Comparison of ENCODE assay signal across 8 mouse cellular contexts in genomic region chr5:24475476-24476241, GRCm38 (mm10). TPM values are rescaled to one million over a fixed set of nuclear protein-coding genes. Genes with fewer than 3 reads are reported as not detected.
DNase-seq lines count a peak whose midpoint lies in the region; ATAC-seq and TF ChIP-seq lines count a peak whose summit lies in the region.

No protein-coding gene starts in this region.

- peak; percentile 90 to 92 for DNase-seq in adrenal gland, adult (ENCODE audit: inconsistent age in 2 of 2, low spot score in 1 of 2)
- no peak for DNase-seq in adrenal gland, postnatal 4 days (ENCODE audit: low spot score in 2 of 2)
- DNase-seq in adrenal gland, adult 18-20 months (ENCODE audit: low spot score in 2 of 2), result peak; percentile 48 to 55
- no peak for DNase-seq in limb, embryonic 10.5 days (ENCODE audit: low spot score)
- DNase-seq in gastrocnemius, postnatal 25 days, result no peak

- H3K4me2 ChIP-seq in heart, embryonic 12.5 days, result peak overlapping the region; percentile 92

- no peaks in the 10 kb centered on the region for H3K9me3 ChIP-seq in heart, embryonic 12.5 days (replicated peaks)
- no peaks in the 10 kb centered on the region for H3K9me3 ChIP-seq in limb, embryonic 10.5 days (replicated peaks)

- peak overlapping the region; percentile 53; the same call in 1 of the 2 replicates for H3K4me3 ChIP-seq in heart, embryonic 12.5 days
- H3K4me3 ChIP-seq in limb, embryonic 10.5 days, result peak overlapping the region; percentile 55
- H3K4me3 ChIP-seq in testis, adult 2 months (ENCODE audit: control insufficient read depth, low read depth, low read length), result no peak overlapping the region

- peaks cover 45% of the 10 kb centered on the region for H3K36me3 ChIP-seq in heart, embryonic 12.5 days
- H3K36me3 ChIP-seq in limb, embryonic 10.5 days, result peaks cover 53% of the 10 kb centered on the region
- H3K36me3 ChIP-seq in testis, adult 2 months (ENCODE audit: control insufficient read depth, insufficient read depth, low read length), result no peaks in the 10 kb centered on the region

- H3K27ac ChIP-seq in heart, embryonic 12.5 days (ENCODE audit: poor library complexity, severe bottlenecking), result 0 out of 2 replicates have a peak overlapping the region, but pooled peaks have one; percentile 6
- no peak overlapping the region for H3K27ac ChIP-seq in limb, embryonic 10.5 days
- H3K27ac ChIP-seq in testis, adult 2 months (ENCODE audit: control insufficient read depth, insufficient read depth, low read depth, low read length), result peak overlapping the region; percentile 8; the same call in 1 of the 2 replicates

- peak overlapping the region; percentile 74; the same call in 1 of the 2 replicates for H3K9ac ChIP-seq in heart, embryonic 12.5 days

- TF ChIP-seq CTCF in testis, adult 2 months (IDR thresholded peaks at IDR 0.05; ENCODE audit: control insufficient read depth, insufficient read depth, insufficient replicate concordance, low read depth, low read length), result no peak

- TF ChIP-seq POLR2A in testis, adult 2 months (IDR thresholded peaks at IDR 0.05; ENCODE audit: control insufficient read depth, low read depth, low read length), result peak; percentile 30; the same call in 1 of the 2 replicates

- H3K27me3 ChIP-seq in heart, embryonic 12.5 days (replicated peaks), result peaks cover 6% of the 10 kb centered on the region; the same call in 1 of the 2 replicates
- peaks cover 33% of the 10 kb centered on the region for H3K27me3 ChIP-seq in limb, embryonic 10.5 days (ENCODE audit: low read depth, poor library complexity, severe bottlenecking)
- H3K27me3 ChIP-seq in testis, adult 2 months (ENCODE audit: control insufficient read depth, insufficient read depth, low read length), result no peaks in the 10 kb centered on the region

- 57% methylated on average over 6 of the region's 6 CpGs for WGBS in heart, embryonic 12.5 days
- 74% methylated on average over 6 of the region's 6 CpGs for WGBS in limb, embryonic 10.5 days

- ATAC-seq in heart, embryonic 12.5 days (ENCODE audit: insufficient number of reproducible peaks, low FRiP score), result no peak
- no peak for ATAC-seq in erythroid progenitor cell, adult 5-6 weeks (replicated peaks; ENCODE audit: low FRiP score, poor library complexity, severe bottlenecking)

- peaks cover 40% of the 10 kb centered on the region for H3K4me1 ChIP-seq in heart, embryonic 12.5 days (replicated peaks)
- peaks cover 45% of the 10 kb centered on the region for H3K4me1 ChIP-seq in limb, embryonic 10.5 days
- peaks cover 14% of the 10 kb centered on the region for H3K4me1 ChIP-seq in testis, adult 2 months (ENCODE audit: control insufficient read depth, insufficient read depth, low read length)

RNA-seq across cellular contexts. Expression of gene Agap3, which starts 23.7 kb away (rescaled TPM):
- 10 to 100 TPM; 88.4 to 89.2 TPM for total RNA-seq in adrenal gland, postnatal 4 days (2021)
- total RNA-seq in adrenal gland, adult 18-20 months (2021), result 10 to 100 TPM; 79.5 to 94.0 TPM
- polyA plus RNA-seq in heart, embryonic 12.5 days (2016; fragmentation: Nextera tagmentation; extraction: Ambion mirVana), result 34.9 and 35.2 TPM in 2 replicates
- polyA plus RNA-seq in limb, embryonic 10.5 days (2016; fragmentation: Nextera tagmentation; extraction: Ambion mirVana), result 39.8 and 42.7 TPM in 2 replicates
- 29.5 and 31.0 TPM in 2 replicates for polyA plus RNA-seq in testis, adult 2 months (2012; rRNA removed)
- total RNA-seq in erythroid progenitor cell, adult 5-6 weeks (2015; ENCODE audit: low replicate concordance), result 9.6 and 10.5 TPM in 2 replicates
- total RNA-seq in erythroid progenitor cell, adult 5-6 weeks (2017; ENCODE audit: low replicate concordance), result 14.1 and 23.0 TPM in 2 replicates
- 10 to 100 TPM; 52.4 to 56.0 TPM for total RNA-seq in gastrocnemius, postnatal 25 days (2021)

RNA-seq across cellular contexts. Expression of gene Tmub1, which starts 28.0 kb away (rescaled TPM):
- total RNA-seq in adrenal gland, postnatal 4 days (2021), result 10 to 100 TPM; 11.1 to 11.3 TPM
- 10 to 100 TPM; 11.7 to 13.2 TPM for total RNA-seq in adrenal gland, adult 18-20 months (2021)
- 18.9 and 19.7 TPM in 2 replicates for polyA plus RNA-seq in heart, embryonic 12.5 days (2016; fragmentation: Nextera tagmentation; extraction: Ambion mirVana)
- polyA plus RNA-seq in limb, embryonic 10.5 days (2016; fragmentation: Nextera tagmentation; extraction: Ambion mirVana), result 22.1 and 24.2 TPM in 2 replicates
- 5.7 and 6.2 TPM in 2 replicates for polyA plus RNA-seq in testis, adult 2 months (2012; rRNA removed)
- total RNA-seq in erythroid progenitor cell, adult 5-6 weeks (2015; ENCODE audit: low replicate concordance), result 5.4 TPM in 1 of 2 replicates, not detected in the other
- total RNA-seq in erythroid progenitor cell, adult 5-6 weeks (2017; ENCODE audit: low replicate concordance), result 0.64 and 12.8 TPM in 2 replicates
- 10 to 100 TPM; 17.2 to 18.9 TPM for total RNA-seq in gastrocnemius, postnatal 25 days (2021)

RNA-seq across cellular contexts. Expression of gene Fastk, which starts 30.6 kb away (rescaled TPM):
- 100 to 1,000 TPM; 108 to 127 TPM for total RNA-seq in adrenal gland, postnatal 4 days (2021)
- total RNA-seq in adrenal gland, adult 18-20 months (2021), result 100 to 1,000 TPM in 1 of 2 experiments, 10 to 100 TPM in 1; 94.6 to 117 TPM
- polyA plus RNA-seq in heart, embryonic 12.5 days (2016; fragmentation: Nextera tagmentation; extraction: Ambion mirVana), result 172 and 175 TPM in 2 replicates
- 101 and 118 TPM in 2 replicates for polyA plus RNA-seq in limb, embryonic 10.5 days (2016; fragmentation: Nextera tagmentation; extraction: Ambion mirVana)
- 243 and 247 TPM in 2 replicates for polyA plus RNA-seq in testis, adult 2 months (2012; rRNA removed)
- 37.1 and 78.4 TPM in 2 replicates for total RNA-seq in erythroid progenitor cell, adult 5-6 weeks (2015; ENCODE audit: low replicate concordance)
- total RNA-seq in erythroid progenitor cell, adult 5-6 weeks (2017; ENCODE audit: low replicate concordance), result 15.8 and 32.3 TPM in 2 replicates
- total RNA-seq in gastrocnemius, postnatal 25 days (2021), result 100 to 1,000 TPM; 169 to 176 TPM

RNA-seq across cellular contexts. Expression of gene Gbx1, which starts 51.3 kb away (rescaled TPM):
- under 1 TPM in 1 of 2 experiments, not detected in 1; 0.11 TPM for total RNA-seq in adrenal gland, postnatal 4 days (2021)
- total RNA-seq in adrenal gland, adult 18-20 months (2021), result not detected
- not detected in 2 replicates for polyA plus RNA-seq in heart, embryonic 12.5 days (2016; fragmentation: Nextera tagmentation; extraction: Ambion mirVana)
- 0.04 TPM in 1 of 2 replicates, not detected in the other for polyA plus RNA-seq in limb, embryonic 10.5 days (2016; fragmentation: Nextera tagmentation; extraction: Ambion mirVana)
- 0.11 and 0.16 TPM in 2 replicates for polyA plus RNA-seq in testis, adult 2 months (2012; rRNA removed)
- not detected in 2 replicates for total RNA-seq in erythroid progenitor cell, adult 5-6 weeks (2015; ENCODE audit: low replicate concordance)
- total RNA-seq in erythroid progenitor cell, adult 5-6 weeks (2017; ENCODE audit: low replicate concordance), result not detected in 2 replicates
- total RNA-seq in gastrocnemius, postnatal 25 days (2021), result not detected

RNA-seq across cellular contexts. Expression of gene Slc4a2, which starts 52.0 kb away (rescaled TPM):
- total RNA-seq in adrenal gland, postnatal 4 days (2021), result 10 to 100 TPM; 60.8 to 70.1 TPM
- total RNA-seq in adrenal gland, adult 18-20 months (2021), result 10 to 100 TPM; 49.3 to 62.3 TPM
- 31.1 and 39.4 TPM in 2 replicates for polyA plus RNA-seq in heart, embryonic 12.5 days (2016; fragmentation: Nextera tagmentation; extraction: Ambion mirVana)
- 33.7 and 43.9 TPM in 2 replicates for polyA plus RNA-seq in limb, embryonic 10.5 days (2016; fragmentation: Nextera tagmentation; extraction: Ambion mirVana)
- 46.4 and 46.9 TPM in 2 replicates for polyA plus RNA-seq in testis, adult 2 months (2012; rRNA removed)
- total RNA-seq in erythroid progenitor cell, adult 5-6 weeks (2015; ENCODE audit: low replicate concordance), result 16.6 and 44.4 TPM in 2 replicates
- 14.1 and 50.6 TPM in 2 replicates for total RNA-seq in erythroid progenitor cell, adult 5-6 weeks (2017; ENCODE audit: low replicate concordance)
- 10 to 100 TPM; 17.9 to 19.9 TPM for total RNA-seq in gastrocnemius, postnatal 25 days (2021)

Comparison
In these comparisons a context has a peak if more than half of its experiments do, and no peak if none do; other contexts are left out.
1. DNase-seq: peak in adrenal gland, adult (2 of 2) and adrenal gland, adult 18-20 months (2 of 2); none in adrenal gland, postnatal 4 days (0 of 2), limb, embryonic 10.5 days (single experiment) and gastrocnemius, postnatal 25 days (single experiment).